Mouse (Mus musculus): Measurements from ENCODE around the gene Tmem125.

The Tmem125 gene

GRCm38 (mm10) chr4:118543592-118544260 lies at the start of gene Tmem125:
TSS of gene Tmem125 (minus strand) at chr4:118544044.
- no peak for TF ChIP-seq NANOG (IDR thresholded peaks at IDR 0.05; ENCODE audit: borderline replicate concordance, low read length)
- TF ChIP-seq POU5F1 (IDR thresholded peaks at IDR 0.05; ENCODE audit: borderline replicate concordance, low read length), result no peak
- no peak for TF ChIP-seq CTCF (conservative IDR thresholded peaks at IDR 0.05; ENCODE audit: low read length)
- Histone ChIP-seq H3K9me3 (ENCODE audit: low read length) (no peaks in the 10 kb centered on the region), H3K4me3 (replicated peaks; ENCODE audit: low read length) (peak within 1 kb of the TSS; percentile 77), H3K36me3 (ENCODE audit: insufficient read depth, low read length) (0 out of 2 replicates have a peak, but pooled peaks cover 4% of the 10 kb centered on the region), H3K4me1 (replicated peaks; ENCODE audit: low read depth, low read length) (peaks cover 67% of the 10 kb centered on the region), H3K27me3 (ENCODE audit: insufficient read depth, low read length) (peaks cover 32% of the 10 kb centered on the region)

- peaks cover 12% of the 10 kb centered on the region; the same call in 1 of the 2 replicates for H3K27me3 ChIP-seq (ENCODE audit: insufficient read depth, low read length)
- H3K36me3 ChIP-seq (ENCODE audit: insufficient read depth, low read length), result no peaks in the 10 kb centered on the region
- H3K4me3 ChIP-seq (replicated peaks; ENCODE audit: low read length), result no peak overlapping the region
- peaks cover 14% of the 10 kb centered on the region for H3K9me3 ChIP-seq (ENCODE audit: low read length)
- TF ChIP-seq CTCF (conservative IDR thresholded peaks at IDR 0.05; ENCODE audit: low read length) (no peak), NANOG (IDR thresholded peaks at IDR 0.05; ENCODE audit: borderline replicate concordance, low read length) (no peak), POU5F1 (IDR thresholded peaks at IDR 0.05; ENCODE audit: borderline replicate concordance, low read length) (no peak)
- H3K4me1 ChIP-seq (replicated peaks; ENCODE audit: low read depth, low read length), result peaks cover 59% of the 10 kb centered on the region
Measured at GRCm38 (mm10) chr4:118589733-118590130, 45.9 kb upstream of the Tmem125 start.

GRCm38 (mm10) chr4:118589053-118589732 lies 45.3 kb upstream of the Tmem125 start:
- H3K4me1 ChIP-seq (replicated peaks; ENCODE audit: low read depth, low read length), result peaks cover 58% of the 10 kb centered on the region
- H3K27me3 ChIP-seq (ENCODE audit: insufficient read depth, low read length), result peaks cover 16% of the 10 kb centered on the region; the same call in 1 of the 2 replicates
- 0 out of 2 replicates have a peak, but pooled peaks have one; percentile 9 for TF ChIP-seq NANOG (IDR thresholded peaks at IDR 0.05; ENCODE audit: borderline replicate concordance, low read length)
- TF ChIP-seq CTCF (conservative IDR thresholded peaks at IDR 0.05; ENCODE audit: low read length), result no peak
- TF ChIP-seq POU5F1 (IDR thresholded peaks at IDR 0.05; ENCODE audit: borderline replicate concordance, low read length), result no peak
- 0 out of 2 replicates have a peak overlapping the region, but pooled peaks have one; percentile 11 for H3K4me3 ChIP-seq (replicated peaks; ENCODE audit: low read length)
- H3K36me3 ChIP-seq (ENCODE audit: insufficient read depth, low read length), result no peaks in the 10 kb centered on the region
- H3K9me3 ChIP-seq (ENCODE audit: low read length), result peaks cover 14% of the 10 kb centered on the region

DNA sequence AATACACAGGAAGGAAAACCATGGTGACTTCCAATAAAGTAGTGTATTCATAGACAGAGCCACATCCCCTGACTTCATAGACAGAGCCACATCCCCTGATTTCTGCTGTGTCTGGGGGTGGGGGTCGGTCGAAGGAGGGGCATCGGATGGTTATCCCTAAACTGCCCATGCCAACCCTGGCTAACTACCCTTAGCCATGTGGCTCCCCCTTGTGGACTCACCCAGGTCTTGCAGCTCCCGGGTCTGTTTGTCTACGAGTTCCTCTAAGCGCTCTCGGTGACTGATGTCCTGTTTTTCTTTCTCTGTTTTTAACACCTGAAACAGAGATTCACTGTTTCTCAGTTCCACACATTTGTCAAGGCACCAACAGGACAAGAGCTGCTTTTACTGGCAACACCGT lies 38.8 kb upstream of the Tmem125 start:
- Histone ChIP-seq H3K9me3 (ENCODE audit: low read length) (peaks cover 7% of the 10 kb centered on the region; the same call in 1 of the 2 replicates), H3K4me3 (replicated peaks; ENCODE audit: low read length) (no peak overlapping the region), H3K27me3 (ENCODE audit: insufficient read depth, low read length) (peaks cover 41% of the 10 kb centered on the region), H3K36me3 (ENCODE audit: insufficient read depth, low read length) (no peaks in the 10 kb centered on the region), H3K4me1 (replicated peaks; ENCODE audit: low read depth, low read length) (peaks cover 54% of the 10 kb centered on the region)
- TF ChIP-seq CTCF (conservative IDR thresholded peaks at IDR 0.05; ENCODE audit: low read length) (peak; percentile 53), POU5F1 (IDR thresholded peaks at IDR 0.05; ENCODE audit: borderline replicate concordance, low read length) (no peak)

GRCm38 (mm10) chr4:118581508-118581907 lies 37.7 kb upstream of the Tmem125 start:
- peaks cover 7% of the 10 kb centered on the region; the same call in 1 of the 2 replicates for H3K9me3 ChIP-seq (ENCODE audit: low read length)
- TF ChIP-seq NANOG (IDR thresholded peaks at IDR 0.05; ENCODE audit: borderline replicate concordance, low read length) (no peak), POU5F1 (IDR thresholded peaks at IDR 0.05; ENCODE audit: borderline replicate concordance, low read length) (no peak), CTCF (conservative IDR thresholded peaks at IDR 0.05; ENCODE audit: low read length) (no peak)
- H3K27me3 ChIP-seq (ENCODE audit: insufficient read depth, low read length), result peaks cover 52% of the 10 kb centered on the region
- H3K4me1 ChIP-seq (replicated peaks; ENCODE audit: low read depth, low read length), result peaks cover 44% of the 10 kb centered on the region
- no peaks in the 10 kb centered on the region for H3K36me3 ChIP-seq (ENCODE audit: insufficient read depth, low read length)
- H3K4me3 ChIP-seq (replicated peaks; ENCODE audit: low read length), result peak overlapping the region; percentile 3; the same call in 1 of the 2 replicates

- H3K9me3 ChIP-seq (ENCODE audit: low read length), result peaks cover 7% of the 10 kb centered on the region; the same call in 1 of the 2 replicates
- H3K27me3 ChIP-seq (ENCODE audit: insufficient read depth, low read length), result peaks cover 55% of the 10 kb centered on the region
- no peak overlapping the region for H3K4me3 ChIP-seq (replicated peaks; ENCODE audit: low read length)
- TF ChIP-seq POU5F1 (IDR thresholded peaks at IDR 0.05; ENCODE audit: borderline replicate concordance, low read length), result no peak
- peak; percentile 85 for TF ChIP-seq CTCF (conservative IDR thresholded peaks at IDR 0.05; ENCODE audit: low read length)
- peaks cover 32% of the 10 kb centered on the region for H3K4me1 ChIP-seq (replicated peaks; ENCODE audit: low read depth, low read length)
- no peaks in the 10 kb centered on the region for H3K36me3 ChIP-seq (ENCODE audit: insufficient read depth, low read length)
Measured at GRCm38 (mm10) chr4:118579313-118579712, 35.5 kb upstream of the Tmem125 start.

DNA sequence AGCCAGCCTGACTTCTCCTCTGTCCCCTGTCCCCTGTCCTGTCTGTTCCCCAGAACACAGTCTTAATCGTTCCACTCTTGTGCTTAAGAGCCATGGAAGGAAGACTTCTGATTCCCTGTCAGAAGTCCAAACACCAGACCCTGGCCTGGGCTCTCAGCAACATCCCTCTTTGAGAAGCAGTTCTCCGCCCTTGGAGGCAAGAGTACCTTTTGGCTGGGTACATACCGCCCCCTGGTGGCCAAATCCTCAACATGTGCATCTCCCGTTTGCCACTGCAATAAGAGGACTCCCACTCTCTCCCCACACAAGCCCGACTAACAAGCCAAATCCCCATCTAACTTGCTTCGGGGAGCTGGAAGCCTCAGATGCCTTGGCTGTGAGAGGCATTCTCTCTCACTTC lies 32.3 kb upstream of the Tmem125 start:
- no peak for TF ChIP-seq POU5F1 (IDR thresholded peaks at IDR 0.05; ENCODE audit: borderline replicate concordance, low read length)
- peak; percentile 82 for TF ChIP-seq CTCF (conservative IDR thresholded peaks at IDR 0.05; ENCODE audit: low read length)
- no peak for TF ChIP-seq NANOG (IDR thresholded peaks at IDR 0.05; ENCODE audit: borderline replicate concordance, low read length)
- Histone ChIP-seq H3K9me3 (ENCODE audit: low read length) (peaks cover 7% of the 10 kb centered on the region; the same call in 1 of the 2 replicates), H3K36me3 (ENCODE audit: insufficient read depth, low read length) (no peaks in the 10 kb centered on the region), H3K4me1 (replicated peaks; ENCODE audit: low read depth, low read length) (peaks cover 12% of the 10 kb centered on the region), H3K4me3 (replicated peaks; ENCODE audit: low read length) (no peak overlapping the region), H3K27me3 (ENCODE audit: insufficient read depth, low read length) (peaks cover 66% of the 10 kb centered on the region)

DNA sequence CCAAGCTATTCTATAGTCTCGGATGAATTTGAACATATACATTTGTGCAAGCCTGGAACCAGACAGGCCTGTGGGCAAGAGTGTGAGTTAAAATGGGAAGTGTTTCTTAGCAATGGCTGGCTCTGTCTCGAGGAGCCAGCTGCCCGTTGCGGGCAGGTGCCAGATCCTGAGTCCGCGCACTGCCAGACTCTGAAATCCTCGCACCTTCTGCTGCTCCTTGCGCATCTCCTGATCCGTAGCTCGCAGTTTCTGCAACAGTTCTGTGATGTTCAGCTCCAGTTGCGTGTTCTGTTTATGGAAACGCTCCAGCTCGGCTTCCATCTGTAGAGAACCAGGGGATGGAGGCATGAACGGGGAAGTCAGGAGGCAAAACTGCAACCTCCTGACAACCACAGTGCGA lies 27.6 kb upstream of the Tmem125 start:
- Histone ChIP-seq H3K36me3 (ENCODE audit: insufficient read depth, low read length) (no peaks in the 10 kb centered on the region), H3K4me3 (replicated peaks; ENCODE audit: low read length) (no peak overlapping the region)

More for the DNA sequence above, 27.6 kb upstream of the Tmem125 start:
- TF ChIP-seq NANOG (IDR thresholded peaks at IDR 0.05; ENCODE audit: borderline replicate concordance, low read length) (no peak), POU5F1 (IDR thresholded peaks at IDR 0.05; ENCODE audit: borderline replicate concordance, low read length) (no peak), CTCF (conservative IDR thresholded peaks at IDR 0.05; ENCODE audit: low read length) (no peak)
- Histone ChIP-seq H3K9me3 (ENCODE audit: low read length) (no peaks in the 10 kb centered on the region), H3K27me3 (ENCODE audit: insufficient read depth, low read length) (peaks cover 63% of the 10 kb centered on the region), H3K4me1 (replicated peaks; ENCODE audit: low read depth, low read length) (peaks cover 16% of the 10 kb centered on the region)

Measured in E14TG2a.4 (cell line).